Mouse (Mus musculus) intestine, postnatal 0 days (tissue): ENCODE results near the gene Tmem63a. TPM values are rescaled to one million over a fixed set of nuclear protein-coding genes. Genes with fewer than 3 reads are reported as not detected.

Source experiments
- ATAC-seq: fragments of 200-750 bp; cut with Nextera tagmentation; 2 replicates; pipeline ENCODE4 v1.8.0; 2017; ENCODE audit warnings: mild to moderate bottlenecking, moderate TSS enrichment, moderate library complexity
- H3K27ac ChIP-seq: fragments of 300-500 bp; sonication (generic); 2 replicates; pipeline ENCODE4 v1.5.1; 2014; ENCODE audit warnings: mild to moderate bottlenecking, low read depth, low read length, moderate library complexity
- H3K27me3 ChIP-seq: fragments of 300-500 bp; sonication (generic); replicated peaks from 2 replicates; pipeline ENCODE4 v1.6.1; 2014; ENCODE audit warnings: low read length, mixed read lengths; ENCODE audit not compliant: control insufficient read depth, insufficient read depth
- H3K36me3 ChIP-seq: fragments of 300-500 bp; sonication (generic); 2 replicates; pipeline ENCODE4 v1.6.1; 2014; ENCODE audit warnings: mild to moderate bottlenecking, moderate library complexity; ENCODE audit not compliant: control insufficient read depth, insufficient read depth
- H3K4me1 ChIP-seq: fragments of 300-500 bp; sonication (generic); replicated peaks from 2 replicates; pipeline ENCODE4 v1.6.1; 2014; ENCODE audit warnings: antibody characterized with exemption, low read length, mixed read lengths; ENCODE audit not compliant: control insufficient read depth, insufficient read depth
- H3K4me2 ChIP-seq: fragments of 300-500 bp; sonication (generic); replicated peaks from 2 replicates; pipeline ENCODE4 v1.6.1; 2014; ENCODE audit warnings: low read depth, mild to moderate bottlenecking, moderate library complexity
- H3K4me3 ChIP-seq: fragments of 300-500 bp; sonication (generic); 2 replicates; pipeline ENCODE4 v1.5.1; 2014; ENCODE audit warnings: low read depth, low read length
- H3K9ac ChIP-seq: fragments of 300-500 bp; sonication (generic); 2 replicates; pipeline ENCODE4 v1.6.1; 2014; ENCODE audit warnings: mild to moderate bottlenecking, low read depth, low read length
- H3K9me3 ChIP-seq: fragments of 300-500 bp; sonication (generic); 2 replicates; pipeline ENCODE4 v1.6.1; 2016; ENCODE audit warnings: mixed run types; ENCODE audit not compliant: control insufficient read depth
- CTCF ChIP-seq: sonication (generic); IDR thresholded peaks from 2 replicates; pipeline ENCODE4 v1.5.1; 2016; ENCODE audit warnings: low read depth, mild to moderate bottlenecking, control low read depth, antibody characterized with exemption, moderate library complexity
- WGBS: fragments of 180-500 bp; shearing (Covaris S2); extraction: QIAGEN DNeasy Blood & Tissue Kit; methylation state at CpG from one replicate; pipeline ENCODE4 v1.1.7; 2014; 5-methylcytosine and 5-hydroxymethylcytosine counted together
- polyA plus RNA-seq: library from polyadenylated mRNA; unstranded; fragments of >200 nt; fragmentation: Nextera tagmentation; extraction: Ambion mirVana; gene quantifications from 2 replicates; pipeline ENCODE4 v1.2.1, GENCODE M21; 2015

Gene Tmem63a
- polyA plus RNA-seq, 1 experiment from 2014 or later, result 9.5 TPM

GRCm38 (mm10) chr1:181007831-181008230 is 65.7 kb downstream of the Tmem63a start:
- no peaks in the 10 kb centered on the region for H3K27me3 ChIP-seq
- H3K9ac ChIP-seq, result no peak overlapping the region
- no peak for ATAC-seq
- H3K36me3 ChIP-seq, result no peaks in the 10 kb centered on the region
- no peak overlapping the region for H3K4me2 ChIP-seq
- H3K4me3 ChIP-seq, result no peak overlapping the region
- H3K4me1 ChIP-seq, result no peaks in the 10 kb centered on the region
- no peak overlapping the region for H3K27ac ChIP-seq
- no peaks in the 10 kb centered on the region for H3K9me3 ChIP-seq
- WGBS, result 80% methylated on average over 6 of the region's 6 CpGs
- TF ChIP-seq CTCF, result no peak

GRCm38 (mm10) chr1:181008266-181008665 is 66.1 kb downstream of the Tmem63a start:
- Histone ChIP-seq H3K36me3 (no peaks in the 10 kb centered on the region), H3K9ac (no peak overlapping the region), H3K27ac (no peak overlapping the region), H3K4me2 (no peak overlapping the region), H3K27me3 (no peaks in the 10 kb centered on the region), H3K4me1 (no peaks in the 10 kb centered on the region), H3K9me3 (no peaks in the 10 kb centered on the region), H3K4me3 (no peak overlapping the region)
- 93% methylated on average over 2 of the region's 2 CpGs for WGBS
- ATAC-seq, result no peak
- no peak for TF ChIP-seq CTCF

- Histone ChIP-seq H3K4me3 (no peak overlapping the region), H3K27ac (no peak overlapping the region)
- no peak for TF ChIP-seq CTCF
These were observed 67.0 kb downstream of the Tmem63a start for GRCm38 (mm10) chr1:181009011-181009590.

GRCm38 (mm10) chr1:181009754-181010153 is 67.6 kb downstream of the Tmem63a start:
- Histone ChIP-seq H3K36me3 (no peaks in the 10 kb centered on the region), H3K4me3 (no peak overlapping the region), H3K27ac (no peak overlapping the region), H3K4me2 (no peak overlapping the region), H3K9ac (no peak overlapping the region), H3K4me1 (no peaks in the 10 kb centered on the region), H3K9me3 (no peaks in the 10 kb centered on the region), H3K27me3 (no peaks in the 10 kb centered on the region)
- ATAC-seq, result no peak
- 61% methylated on average over 3 of the region's 3 CpGs for WGBS
- no peak for TF ChIP-seq CTCF

More at GRCm38 (mm10) chr1:181009011-181009590, 67.0 kb downstream of the Tmem63a start:
- no peaks in the 10 kb centered on the region for H3K9me3 ChIP-seq
- no peaks in the 10 kb centered on the region for H3K36me3 ChIP-seq
- no peak for ATAC-seq
- H3K4me1 ChIP-seq, result no peaks in the 10 kb centered on the region
- no peak overlapping the region for H3K4me2 ChIP-seq
- WGBS, result 82% methylated on average over 4 of the region's 4 CpGs
- H3K27me3 ChIP-seq, result no peaks in the 10 kb centered on the region
- H3K9ac ChIP-seq, result no peak overlapping the region

- Histone ChIP-seq H3K27ac (no peak overlapping the region), H3K27me3 (no peaks in the 10 kb centered on the region), H3K9ac (no peak overlapping the region), H3K4me3 (no peak overlapping the region), H3K9me3 (no peaks in the 10 kb centered on the region), H3K36me3 (no peaks in the 10 kb centered on the region), H3K4me2 (no peak overlapping the region), H3K4me1 (no peaks in the 10 kb centered on the region)
- 63% methylated on average over 4 of the region's 4 CpGs for WGBS
- ATAC-seq, result no peak
- no peak for TF ChIP-seq CTCF
These were observed 68.2 kb downstream of the Tmem63a start for GRCm38 (mm10) chr1:181010171-181010932.

- 66% methylated on average over 5 of the region's 5 CpGs for WGBS
- Histone ChIP-seq H3K27me3 (no peaks in the 10 kb centered on the region), H3K9me3 (no peaks in the 10 kb centered on the region), H3K9ac (no peak overlapping the region), H3K4me3 (no peak overlapping the region), H3K36me3 (no peaks in the 10 kb centered on the region), H3K4me2 (no peak overlapping the region), H3K4me1 (0 out of 2 replicates have a peak, but pooled peaks cover 3% of the 10 kb centered on the region), H3K27ac (no peak overlapping the region)
- ATAC-seq, result no peak
- TF ChIP-seq CTCF, result no peak
These were observed 69.5 kb downstream of the Tmem63a start for GRCm38 (mm10) chr1:181011601-181012000.
